Mouse (Mus musculus) liver, embryonic 14.5 days (tissue): ENCODE results near the gene Usp28.

Source experiments
- CTCF ChIP-seq: IDR thresholded peaks from 2 replicates; pipeline ENCODE4 v1.5.1; 2016; ENCODE audit warnings: antibody characterized with exemption, low read depth, control low read depth
- EP300 ChIP-seq: IDR thresholded peaks from 2 replicates; pipeline ENCODE4 v1.6.1; 2016; ENCODE audit warnings: antibody characterized with exemption, low read depth

DNA sequence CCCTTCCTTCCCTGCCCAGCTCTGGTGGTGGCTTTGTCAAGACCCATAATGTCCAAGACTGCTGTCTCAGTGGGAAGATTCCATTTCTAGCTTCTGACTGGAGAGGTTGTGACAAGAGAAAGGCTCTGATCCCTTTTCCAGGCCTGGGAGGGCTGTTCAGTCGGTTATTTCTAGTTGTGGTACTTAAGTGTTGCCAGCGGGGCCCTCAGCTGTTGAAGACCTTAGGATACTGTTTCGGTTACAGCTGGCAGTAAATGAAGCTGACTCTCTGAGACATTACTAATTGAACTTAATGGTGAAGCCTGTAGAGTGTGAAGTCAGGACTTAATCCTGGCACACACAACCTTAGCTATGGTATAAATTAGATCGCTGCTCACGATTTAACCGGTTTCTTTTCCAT is 14.1 kb downstream of the Usp28 start:
- TF ChIP-seq EP300 (no peak), CTCF (no peak)
